Mouse (Mus musculus): ENCODE results near the gene Mdk. TPM values are rescaled to one million over a fixed set of nuclear protein-coding genes. Genes with fewer than 3 reads are reported as not detected.

The Mdk gene
- total and polyA plus RNA-seq, 2 experiments from 2014 or later = 18.5 to 100 TPM

- peak overlapping the region; percentile 74 for H3K4me2 ChIP-seq (ENCODE audit: low read depth, low read length)
- TF ChIP-seq CTCF (IDR thresholded peaks at IDR 0.05; ENCODE audit: low read depth) = peak; percentile 20; the same call in 1 of the 2 replicates
- no peak for TF ChIP-seq EP300 (IDR thresholded peaks at IDR 0.05; ENCODE audit: low read depth)
- H3K27ac ChIP-seq (ENCODE audit: low read depth) = no peak overlapping the region
- no peaks in the 10 kb centered on the region for H3K9me3 ChIP-seq (replicated peaks; ENCODE audit: control insufficient read depth, low read length)
- peaks cover 21% of the 10 kb centered on the region for H3K36me3 ChIP-seq (replicated peaks; ENCODE audit: control insufficient read depth, insufficient read depth, low read length)
- peaks cover 8% of the 10 kb centered on the region for H3K4me1 ChIP-seq (ENCODE audit: control insufficient read depth, insufficient read depth)
- DNase-seq (ENCODE audit: low spot score) = no peak
- 2% methylated on average over 63 of the region's 64 CpGs for WGBS
- H3K4me3 ChIP-seq (ENCODE audit: low read depth, low read length) = peak overlapping the region; percentile 53
- peak; percentile 28 for ATAC-seq (ENCODE audit: insufficient read depth, low read depth)
- H3K27me3 ChIP-seq (ENCODE audit: control insufficient read depth, insufficient read depth, low read length) = peaks cover 41% of the 10 kb centered on the region
- no peak overlapping the region for H3K9ac ChIP-seq (replicated peaks; ENCODE audit: low read depth, low read length)
Observed at GRCm38 (mm10) chr2:91921790-91922570, 10.1 kb downstream of the Mdk start.

GRCm38 (mm10) chr2:91921181-91921789, 10.8 kb downstream of the Mdk start:
- H3K9ac ChIP-seq (replicated peaks; ENCODE audit: low read depth, low read length) = no peak overlapping the region
- no peaks in the 10 kb centered on the region for H3K9me3 ChIP-seq (replicated peaks; ENCODE audit: control insufficient read depth, low read length)
- no peak overlapping the region for H3K27ac ChIP-seq (ENCODE audit: low read depth)
- peak; percentile 59 for ATAC-seq (ENCODE audit: insufficient read depth, low read depth)
- TF ChIP-seq CTCF (IDR thresholded peaks at IDR 0.05; ENCODE audit: low read depth) (no peak), EP300 (IDR thresholded peaks at IDR 0.05; ENCODE audit: low read depth) (no peak)
- peak overlapping the region; percentile 53 for H3K4me3 ChIP-seq (ENCODE audit: low read depth, low read length)
- peak overlapping the region; percentile 74 for H3K4me2 ChIP-seq (ENCODE audit: low read depth, low read length)
- peaks cover 27% of the 10 kb centered on the region for H3K36me3 ChIP-seq (replicated peaks; ENCODE audit: control insufficient read depth, insufficient read depth, low read length)
- H3K27me3 ChIP-seq (ENCODE audit: control insufficient read depth, insufficient read depth, low read length) = peaks cover 41% of the 10 kb centered on the region
- WGBS = 3% methylated on average over 31 of the region's 31 CpGs
- peaks cover 8% of the 10 kb centered on the region for H3K4me1 ChIP-seq (ENCODE audit: control insufficient read depth, insufficient read depth)
- peak; percentile 53 for DNase-seq (ENCODE audit: low spot score)

GRCm38 (mm10) chr2:91920130-91920529, 12.0 kb downstream of the Mdk start:
- TF ChIP-seq EP300 (IDR thresholded peaks at IDR 0.05; ENCODE audit: low read depth) (no peak), CTCF (IDR thresholded peaks at IDR 0.05; ENCODE audit: low read depth) (no peak)
- no peak for DNase-seq (ENCODE audit: low spot score)
- WGBS = 58% methylated on average over 4 of the region's 4 CpGs
- no peak overlapping the region for H3K9ac ChIP-seq (replicated peaks; ENCODE audit: low read depth, low read length)
- H3K27ac ChIP-seq (ENCODE audit: low read depth) = no peak overlapping the region
- H3K4me3 ChIP-seq (ENCODE audit: low read depth, low read length) = no peak overlapping the region
- no peak for ATAC-seq (ENCODE audit: insufficient read depth, low read depth)
- H3K9me3 ChIP-seq (replicated peaks; ENCODE audit: control insufficient read depth, low read length) = no peaks in the 10 kb centered on the region
- peaks cover 8% of the 10 kb centered on the region for H3K4me1 ChIP-seq (ENCODE audit: control insufficient read depth, insufficient read depth)
- H3K36me3 ChIP-seq (replicated peaks; ENCODE audit: control insufficient read depth, insufficient read depth, low read length) = peaks cover 36% of the 10 kb centered on the region
- no peak overlapping the region for H3K4me2 ChIP-seq (ENCODE audit: low read depth, low read length)
- peaks cover 38% of the 10 kb centered on the region for H3K27me3 ChIP-seq (ENCODE audit: control insufficient read depth, insufficient read depth, low read length)

- Histone ChIP-seq H3K9me3 (replicated peaks; ENCODE audit: control insufficient read depth, low read length) (no peaks in the 10 kb centered on the region), H3K36me3 (replicated peaks; ENCODE audit: control insufficient read depth, insufficient read depth, low read length) (peaks cover 62% of the 10 kb centered on the region), H3K4me1 (ENCODE audit: control insufficient read depth, insufficient read depth) (peaks cover 3% of the 10 kb centered on the region), H3K27me3 (ENCODE audit: control insufficient read depth, insufficient read depth, low read length) (peaks cover 10% of the 10 kb centered on the region), H3K4me2 (ENCODE audit: low read depth, low read length) (no peak overlapping the region), H3K27ac (ENCODE audit: low read depth) (no peak overlapping the region), H3K4me3 (ENCODE audit: low read depth, low read length) (no peak overlapping the region), H3K9ac (replicated peaks; ENCODE audit: low read depth, low read length) (no peak overlapping the region)
- TF ChIP-seq CTCF (IDR thresholded peaks at IDR 0.05; ENCODE audit: low read depth) (no peak), EP300 (IDR thresholded peaks at IDR 0.05; ENCODE audit: low read depth) (no peak)
- 97% methylated on average over 7 of the region's 7 CpGs for WGBS
- DNase-seq (ENCODE audit: low spot score) (no peak), ATAC-seq (ENCODE audit: insufficient read depth, low read depth) (no peak)
Observed at GRCm38 (mm10) chr2:91917096-91917495, 15.0 kb downstream of the Mdk start.

GRCm38 (mm10) chr2:91916346-91916977, 15.6 kb downstream of the Mdk start:
- WGBS = 68% methylated on average over 7 of the region's 7 CpGs
- DNase-seq (ENCODE audit: low spot score) (no peak), ATAC-seq (ENCODE audit: insufficient read depth, low read depth) (no peak)
- Histone ChIP-seq H3K9ac (replicated peaks; ENCODE audit: low read depth, low read length) (no peak overlapping the region), H3K4me3 (ENCODE audit: low read depth, low read length) (no peak overlapping the region), H3K27ac (ENCODE audit: low read depth) (no peak overlapping the region), H3K9me3 (replicated peaks; ENCODE audit: control insufficient read depth, low read length) (no peaks in the 10 kb centered on the region), H3K36me3 (replicated peaks; ENCODE audit: control insufficient read depth, insufficient read depth, low read length) (peaks cover 68% of the 10 kb centered on the region), H3K27me3 (ENCODE audit: control insufficient read depth, insufficient read depth, low read length) (peaks cover 3% of the 10 kb centered on the region), H3K4me1 (ENCODE audit: control insufficient read depth, insufficient read depth) (no peaks in the 10 kb centered on the region; the same call in 1 of the 2 replicates), H3K4me2 (ENCODE audit: low read depth, low read length) (no peak overlapping the region)
- no peak for TF ChIP-seq EP300 (IDR thresholded peaks at IDR 0.05; ENCODE audit: low read depth)
- no peak for TF ChIP-seq CTCF (IDR thresholded peaks at IDR 0.05; ENCODE audit: low read depth)
